Mouse (Mus musculus) brain, embryonic 18.5 days (tissue): ENCODE measurements at regions not wholly inside any gene's neighbourhood (a gene's known extent, or its start where the extent isn't known, plus 50 kb on each side); places are given as distances from the start of the nearest gene placed in this dataset.

Experiments used
- DNase-seq: peaks from one replicate; pipeline ENCODE4 v3.0.0-alpha.2; 2012; ENCODE audit warnings: low read depth, low spot score

GRCm38 (mm10) chr12:25344354-25344753 lies 247.4 kb upstream of the Id2 start:
- no peak for DNase-seq

GRCm38 (mm10) chr12:25338771-25339170 lies 241.8 kb upstream of the Id2 start:
- DNase-seq = no peak

- DNase-seq = no peak
Observed at GRCm38 (mm10) chr12:25335930-25336329, 239.0 kb upstream of the Id2 start.

GRCm38 (mm10) chr12:25335069-25335468 lies 238.1 kb upstream of the Id2 start:
- DNase-seq = no peak

GRCm38 (mm10) chr12:25332384-25333035 lies 235.6 kb upstream of the Id2 start:
- no peak for DNase-seq

- no peak for DNase-seq
Observed at GRCm38 (mm10) chr12:25330004-25330708, 233.2 kb upstream of the Id2 start.

GRCm38 (mm10) chr12:25325901-25326300 lies 229.0 kb upstream of the Id2 start:
- DNase-seq = no peak

- no peak for DNase-seq
Observed at GRCm38 (mm10) chr12:25323171-25323570, 226.2 kb upstream of the Id2 start.

- no peak for DNase-seq
Observed at GRCm38 (mm10) chr12:25320262-25320767, 223.4 kb upstream of the Id2 start.

- no peak for DNase-seq
Observed at GRCm38 (mm10) chr12:25319846-25320245, 222.9 kb upstream of the Id2 start.

- DNase-seq = no peak
Observed at GRCm38 (mm10) chr12:25318072-25318671, 221.2 kb upstream of the Id2 start.

GRCm38 (mm10) chr12:25315969-25316368 lies 219.0 kb upstream of the Id2 start:
- DNase-seq = no peak

GRCm38 (mm10) chr12:25313212-25313611 lies 216.3 kb upstream of the Id2 start:
- no peak for DNase-seq

- no peak for DNase-seq
Observed at GRCm38 (mm10) chr12:25312390-25312789, 215.4 kb upstream of the Id2 start.

GRCm38 (mm10) chr12:25311728-25312127 lies 214.8 kb upstream of the Id2 start:
- no peak for DNase-seq

- no peak for DNase-seq
Observed at GRCm38 (mm10) chr12:25310293-25310946, 213.5 kb upstream of the Id2 start.

- no peak for DNase-seq
Observed at GRCm38 (mm10) chr12:25309234-25309633, 212.3 kb upstream of the Id2 start.

- DNase-seq = no peak
Observed at GRCm38 (mm10) chr12:25305764-25306653, 209.1 kb upstream of the Id2 start.

- DNase-seq = no peak
Observed at GRCm38 (mm10) chr12:25304820-25305511, 208.0 kb upstream of the Id2 start.

GRCm38 (mm10) chr12:25303500-25304050 lies 206.6 kb upstream of the Id2 start:
- no peak for DNase-seq
